Mouse (Mus musculus) CD4-positive helper T cell, adult 2 months (primary cell): ENCODE data around the gene Tbx2.

Source experiments
- DNase-seq: peaks from one replicate; pipeline ENCODE4 v3.0.0-alpha.2; 2012; ENCODE audit warnings: low read depth, missing footprints, low spot score

Tbx2 gene

DNA sequence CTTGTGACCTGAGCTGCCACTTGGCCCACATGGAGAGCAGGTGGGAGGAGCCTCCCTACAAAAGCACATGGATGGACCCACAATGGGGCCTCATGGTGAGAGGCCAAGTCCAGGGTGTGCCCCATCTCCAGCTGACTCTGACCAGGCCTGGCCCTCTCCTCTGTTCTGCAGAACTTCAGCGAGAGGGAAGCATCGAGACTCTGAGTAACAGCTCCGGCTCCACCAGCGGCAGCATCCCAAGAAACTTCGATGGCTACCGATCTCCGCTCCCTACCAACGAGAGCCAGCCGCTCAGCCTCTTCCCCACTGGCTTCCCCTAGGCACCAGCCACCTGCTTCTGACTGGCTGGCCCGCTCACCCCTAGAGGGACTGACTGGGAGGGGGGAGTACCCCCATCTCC, 7.3 kb upstream of the Tbx2 start:
- no peak for DNase-seq

DNA sequence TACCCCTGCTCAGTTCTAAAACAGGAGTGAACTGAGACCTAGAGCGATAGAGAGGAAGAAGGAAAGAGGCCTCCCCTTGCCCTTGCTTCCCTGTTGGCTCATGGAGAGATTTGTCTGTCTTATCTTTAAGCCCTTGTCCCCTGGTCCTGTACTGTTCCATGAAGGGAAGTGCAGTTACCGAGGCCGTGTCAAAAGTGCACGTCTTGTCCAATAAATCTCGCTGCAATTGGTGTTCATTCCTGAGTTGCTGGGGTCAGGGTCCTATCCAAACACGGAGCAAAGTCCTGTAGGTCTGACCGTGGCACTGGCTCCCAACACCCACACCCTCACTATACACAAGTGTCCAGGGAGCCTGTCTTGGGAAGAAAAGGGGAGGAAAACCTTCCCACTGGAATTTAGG, 6.5 kb upstream of the Tbx2 start:
- DNase-seq: no peak

DNA sequence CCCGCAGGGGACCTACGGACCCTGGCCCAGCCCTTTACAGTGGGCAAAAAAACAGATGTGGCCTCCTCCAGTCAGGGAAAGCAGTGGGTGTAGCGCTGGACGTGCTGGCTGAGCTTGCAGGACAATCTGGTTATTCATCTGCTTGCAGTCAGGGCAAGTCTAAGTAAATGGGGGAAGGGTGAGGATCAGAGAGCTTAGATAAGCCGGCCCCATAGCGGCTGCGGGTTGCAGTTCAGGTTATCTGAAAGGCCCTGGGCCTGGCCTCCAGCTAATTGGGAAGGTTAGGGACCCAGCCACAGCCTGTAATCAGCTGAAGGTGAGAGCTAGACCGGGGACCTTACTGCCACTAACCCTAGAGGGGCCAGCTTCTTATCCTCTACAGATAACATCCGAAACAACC, 5.0 kb upstream of the Tbx2 start:
- DNase-seq: no peak

DNA sequence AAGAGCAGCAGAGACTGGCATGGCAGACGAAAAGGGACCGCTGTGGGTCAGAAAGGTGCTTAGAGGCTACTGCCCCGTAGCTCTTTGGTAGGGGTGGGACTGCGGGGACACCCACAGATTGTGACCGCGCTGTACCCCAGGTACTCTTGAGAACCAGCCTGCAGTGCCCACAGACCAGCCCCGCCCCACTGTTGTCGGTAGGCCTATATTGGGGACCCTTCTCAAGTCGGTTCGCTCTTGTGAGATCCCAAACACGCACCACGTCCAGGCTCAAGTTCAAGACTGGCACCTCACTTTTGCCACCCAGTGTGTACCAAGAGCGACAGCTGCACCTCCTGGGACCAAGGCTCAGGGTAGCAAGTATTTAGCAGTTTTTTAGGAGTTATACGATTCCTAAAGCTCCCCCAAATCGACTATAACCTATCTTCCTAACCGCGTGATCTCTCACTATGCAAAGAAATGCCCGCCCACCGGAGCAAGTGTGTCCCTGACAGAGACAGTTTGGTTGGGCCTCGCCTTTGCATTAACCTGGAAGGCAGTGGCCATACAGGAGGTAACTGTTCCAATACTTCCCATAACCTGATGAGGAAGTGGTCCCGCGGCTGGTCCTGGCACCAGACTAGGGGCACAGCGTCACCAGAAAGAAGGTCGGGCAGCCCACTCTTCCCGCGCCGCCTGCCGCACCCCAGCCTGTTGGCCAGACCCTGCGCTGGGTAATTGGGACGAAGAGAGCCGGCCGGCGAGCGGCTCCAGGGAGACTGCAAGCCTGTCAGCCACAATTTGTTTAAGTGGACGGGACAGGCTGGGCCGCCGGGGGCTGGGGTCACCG, 3.4 kb upstream of the Tbx2 start:
- DNase-seq: no peak

DNA sequence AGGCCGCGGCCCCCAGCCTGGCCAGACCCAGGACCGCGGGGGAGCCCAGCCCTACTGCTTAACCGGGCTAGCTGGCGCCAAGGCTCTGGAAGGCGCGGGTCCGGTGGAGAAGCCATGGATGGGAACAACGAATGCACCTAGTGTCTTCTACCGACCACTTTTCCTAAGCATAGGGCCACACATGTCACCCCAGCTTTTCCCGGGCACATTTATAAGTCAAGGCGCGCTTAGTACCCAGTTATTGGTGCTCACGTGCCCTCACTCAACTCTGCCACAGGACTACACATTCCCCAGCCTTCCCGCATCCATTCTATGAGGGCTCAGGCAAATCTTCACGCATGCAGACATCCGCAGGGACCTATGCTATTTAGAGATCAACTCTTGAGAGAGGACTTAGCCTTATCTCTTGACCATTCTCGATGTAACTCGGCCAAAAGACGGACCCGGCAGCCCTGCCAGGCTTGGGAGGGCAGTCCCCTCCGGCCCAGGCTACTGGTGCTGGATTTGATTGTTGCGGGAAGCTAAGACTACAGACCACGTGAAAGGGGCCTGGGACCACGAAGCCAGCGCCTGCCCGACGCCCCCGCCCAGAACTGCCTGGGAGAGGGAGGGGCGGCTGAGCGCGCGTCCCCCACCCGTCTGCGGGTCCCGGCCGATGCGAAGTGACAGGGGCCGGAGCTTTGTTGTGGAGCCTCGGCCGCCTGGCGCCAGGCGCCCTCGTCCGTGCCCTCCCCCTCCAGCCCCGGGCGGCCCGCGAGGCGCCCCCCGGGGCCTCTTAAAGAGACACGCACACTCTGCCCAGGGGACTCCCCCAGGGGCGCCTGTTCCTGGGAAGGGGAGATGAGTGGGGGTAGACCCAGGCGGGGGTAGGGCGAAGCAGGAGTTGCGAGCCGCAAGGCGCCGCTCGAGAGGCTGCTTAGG, 2.6 kb upstream of the Tbx2 start:
- no peak for DNase-seq

DNA sequence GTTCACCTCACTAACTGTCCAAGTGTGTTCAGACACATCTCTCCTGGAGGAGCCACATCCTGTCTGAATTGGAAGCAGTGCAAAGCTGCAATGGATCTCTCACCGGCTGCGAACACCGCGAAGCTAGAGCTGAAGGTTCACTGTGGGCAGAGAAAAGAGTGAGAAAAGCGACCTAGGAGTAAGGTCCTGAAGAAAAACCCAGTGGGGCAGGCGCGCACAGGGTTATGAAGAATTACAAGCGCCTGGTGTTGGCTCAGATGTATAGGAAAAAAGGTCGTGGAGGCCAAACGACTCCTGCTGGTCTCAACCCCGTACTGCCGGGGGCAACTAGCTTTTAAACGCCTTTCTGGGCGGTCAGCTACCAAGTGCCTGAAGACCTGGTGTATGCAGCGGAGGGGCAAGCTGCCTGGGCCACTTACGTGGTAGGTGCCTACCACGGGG, 1.4 kb upstream of the Tbx2 start:
- no peak for DNase-seq

DNA sequence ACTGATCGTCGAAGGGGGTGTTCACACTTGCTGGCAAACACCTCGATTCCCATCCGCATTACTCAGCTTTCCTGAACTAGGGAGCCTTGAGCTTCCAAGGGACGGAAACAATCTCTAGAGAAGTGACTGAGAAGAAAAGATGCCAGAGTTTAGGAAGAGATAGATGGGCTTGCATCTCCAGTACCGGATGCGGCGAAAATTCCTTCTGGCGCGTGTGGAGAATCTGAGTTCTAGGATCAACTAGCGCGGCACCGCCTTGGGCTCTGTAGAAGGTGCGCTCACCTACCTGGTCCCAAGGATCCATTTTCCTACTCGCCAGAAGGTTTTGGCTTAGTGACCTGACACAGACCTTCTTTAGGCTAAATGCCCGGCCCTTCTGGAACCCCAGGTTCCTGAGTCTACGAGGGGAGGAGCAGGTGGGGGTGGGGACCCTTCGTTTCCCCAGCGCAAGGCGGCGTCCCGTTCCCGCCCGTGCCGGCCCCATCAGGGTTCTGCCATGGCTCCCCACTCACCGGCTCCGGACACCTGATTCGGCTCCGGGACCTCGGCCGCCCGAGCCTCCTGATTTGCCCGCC, 608 bp upstream of the Tbx2 start:
- no peak for DNase-seq

DNA sequence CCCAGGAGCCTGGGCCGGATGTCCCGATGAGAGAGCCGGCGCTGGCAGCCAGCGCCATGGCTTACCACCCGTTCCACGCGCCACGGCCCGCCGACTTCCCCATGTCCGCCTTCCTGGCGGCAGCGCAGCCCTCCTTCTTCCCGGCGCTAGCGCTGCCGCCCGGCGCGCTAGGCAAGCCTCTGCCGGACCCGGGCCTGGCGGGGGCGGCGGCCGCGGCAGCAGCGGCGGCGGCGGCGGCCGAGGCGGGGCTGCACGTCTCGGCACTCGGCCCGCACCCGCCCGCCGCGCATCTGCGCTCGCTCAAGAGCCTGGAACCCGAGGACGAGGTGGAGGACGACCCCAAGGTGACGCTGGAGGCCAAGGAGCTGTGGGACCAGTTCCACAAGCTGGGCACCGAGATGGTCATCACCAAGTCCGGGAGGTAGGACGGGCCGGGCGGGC, 750 bp downstream of the Tbx2 start:
- no peak for DNase-seq

DNA sequence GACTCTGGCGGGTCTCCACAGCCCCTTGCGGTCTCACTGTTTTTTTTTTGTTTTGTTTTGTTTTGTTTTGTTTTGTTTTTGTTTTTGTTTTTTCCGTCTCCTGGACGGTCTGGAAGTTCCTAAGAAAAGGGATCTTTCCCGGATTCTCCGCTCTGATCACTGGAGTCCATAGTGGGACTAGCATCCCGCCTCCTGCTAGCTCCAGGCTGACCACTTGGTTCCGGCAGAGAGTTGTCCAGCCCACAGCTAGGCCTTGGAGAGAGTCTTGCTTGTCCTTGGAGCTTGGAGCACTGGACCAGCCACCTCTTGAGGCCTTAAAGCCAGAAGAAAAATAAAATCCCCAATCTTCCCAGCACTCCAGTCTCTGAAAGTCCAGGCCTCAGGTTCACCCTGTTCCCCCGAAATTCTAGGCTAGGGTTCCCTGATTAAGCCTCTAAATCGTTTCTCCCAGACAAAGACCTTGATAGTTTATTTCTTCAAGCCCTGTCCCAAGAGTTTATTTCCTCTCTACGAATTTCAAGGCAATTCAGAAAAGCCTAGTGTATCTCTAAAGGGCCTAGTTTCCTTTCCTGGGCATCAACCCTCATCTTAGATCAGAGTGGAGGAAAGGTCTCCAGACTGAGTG, 1.5 kb downstream of the Tbx2 start:
- DNase-seq: no peak

DNA sequence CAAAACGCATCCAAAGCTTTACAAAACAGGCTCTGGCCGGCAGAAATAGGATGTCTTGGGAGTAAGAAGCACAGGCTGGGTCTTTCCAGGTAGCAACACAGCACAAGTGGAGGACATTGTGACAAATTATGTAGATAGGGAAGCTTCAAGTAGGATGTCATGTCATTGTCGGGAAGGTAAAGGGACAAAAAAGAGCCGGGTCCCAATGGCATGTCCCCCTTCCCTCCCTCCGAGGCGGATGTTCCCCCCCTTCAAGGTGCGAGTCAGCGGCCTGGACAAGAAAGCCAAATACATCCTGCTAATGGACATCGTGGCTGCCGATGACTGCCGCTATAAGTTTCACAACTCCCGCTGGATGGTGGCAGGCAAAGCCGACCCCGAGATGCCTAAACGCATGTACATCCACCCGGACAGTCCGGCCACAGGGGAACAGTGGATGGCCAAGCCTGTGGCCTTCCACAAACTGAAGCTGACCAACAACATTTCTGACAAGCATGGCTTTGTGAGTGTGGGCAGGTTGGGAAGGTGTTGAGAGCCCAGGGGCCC, 2.1 kb downstream of the Tbx2 start:
- no peak for DNase-seq

DNA sequence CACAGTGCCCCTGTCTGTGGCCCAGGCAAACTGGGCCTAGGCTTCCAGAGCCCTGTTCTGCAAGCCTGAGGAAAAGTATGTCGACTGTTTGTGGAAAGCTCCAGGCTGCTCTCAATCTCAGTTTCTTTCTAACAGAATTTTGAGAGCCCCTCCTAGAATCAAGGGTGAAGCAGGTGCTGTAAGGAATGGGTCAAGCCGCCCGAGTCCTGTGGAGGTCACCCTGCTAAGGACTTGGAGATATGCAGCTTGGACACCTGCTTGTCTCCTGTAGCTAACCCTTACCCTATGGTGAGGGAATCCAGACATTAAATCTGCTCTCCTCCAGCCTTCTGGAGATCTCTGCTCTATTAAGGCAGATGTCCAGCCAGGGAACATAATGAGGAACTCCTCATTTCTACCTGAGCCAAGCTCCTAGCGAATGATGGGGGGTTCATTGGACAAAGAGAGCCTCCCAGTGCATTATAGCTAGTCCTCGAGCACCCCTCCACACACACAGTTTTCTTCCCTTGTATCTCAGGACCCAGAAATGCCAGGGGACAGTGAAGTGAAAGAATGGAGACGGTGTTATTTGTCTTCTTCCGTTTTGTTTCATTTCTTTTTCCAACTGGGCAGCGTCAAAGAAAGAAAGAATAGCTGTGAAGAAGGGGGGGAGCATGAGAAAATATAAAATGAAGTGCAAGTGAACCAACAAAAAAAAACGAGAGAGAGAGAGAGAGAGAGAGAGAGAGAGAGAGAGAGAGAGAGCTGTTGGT, 2.8 kb downstream of the Tbx2 start:
- DNase-seq: no peak

DNA sequence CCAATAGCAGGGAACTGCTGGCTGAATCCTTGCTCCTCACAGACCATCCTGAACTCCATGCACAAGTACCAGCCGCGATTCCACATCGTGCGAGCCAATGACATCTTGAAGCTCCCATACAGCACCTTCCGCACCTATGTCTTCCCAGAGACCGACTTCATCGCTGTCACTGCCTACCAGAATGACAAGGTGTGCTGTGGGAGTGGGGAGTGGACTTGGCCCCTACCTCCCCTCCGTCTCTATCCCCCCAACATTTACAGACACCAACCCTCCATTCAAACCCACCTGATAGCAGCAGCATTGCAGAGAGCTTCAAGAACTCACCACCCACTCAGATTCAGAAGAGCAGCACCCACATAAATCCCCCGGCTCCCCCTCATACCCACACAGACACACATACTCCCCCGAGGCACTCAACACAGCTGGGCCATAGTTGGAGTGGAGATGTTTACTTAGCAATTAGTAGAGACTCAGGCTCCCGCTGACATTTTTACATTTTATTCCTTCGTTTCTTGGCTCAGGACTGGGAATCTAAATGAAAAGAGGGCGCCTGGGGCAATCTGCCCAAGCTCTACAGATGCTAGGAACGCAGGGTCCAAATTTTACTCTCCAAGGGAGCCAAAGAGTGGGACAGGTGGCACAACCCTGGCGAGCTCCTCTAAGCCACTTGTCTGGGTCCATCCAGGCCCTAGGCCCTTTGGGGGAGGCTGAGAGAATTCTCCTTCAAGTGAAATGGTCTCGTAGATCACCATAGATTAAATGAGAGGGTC, 3.6 kb downstream of the Tbx2 start:
- DNase-seq: no peak

DNA sequence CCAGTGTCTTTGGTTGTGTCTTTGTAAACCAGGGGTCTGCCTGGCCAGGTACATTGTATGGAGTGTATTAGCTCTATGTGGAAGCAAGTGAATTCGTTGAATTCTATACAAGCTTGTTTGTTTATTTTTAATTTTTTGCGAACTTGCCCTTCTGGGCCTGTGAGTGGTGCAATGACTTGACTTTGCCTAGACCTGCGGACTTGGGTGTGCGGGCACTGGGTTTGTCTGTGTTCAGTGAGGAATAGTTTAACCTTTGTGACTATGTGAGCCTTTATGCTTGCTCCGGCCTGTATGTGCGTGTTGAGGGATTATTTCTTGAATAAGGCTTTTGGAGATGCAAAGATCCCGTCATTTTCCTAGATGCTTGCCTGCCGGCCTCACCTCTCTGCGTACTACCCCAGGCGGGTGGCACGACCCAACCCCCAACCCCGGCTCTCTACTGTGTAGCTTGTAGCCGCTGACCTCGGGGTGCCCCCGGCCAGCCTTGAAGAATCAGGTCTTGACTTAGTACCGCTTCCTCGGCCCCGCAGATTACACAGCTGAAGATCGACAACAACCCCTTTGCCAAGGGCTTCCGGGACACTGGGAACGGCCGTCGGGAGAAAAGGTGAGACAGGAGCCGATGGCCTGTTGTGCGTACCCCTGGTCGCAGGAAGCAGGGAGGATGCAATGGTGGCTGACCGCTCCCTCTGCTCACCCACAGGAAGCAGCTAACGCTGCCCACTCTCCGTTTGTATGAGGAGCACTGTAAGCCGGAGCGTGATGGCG, 4.4 kb downstream of the Tbx2 start:
- no peak for DNase-seq

DNA sequence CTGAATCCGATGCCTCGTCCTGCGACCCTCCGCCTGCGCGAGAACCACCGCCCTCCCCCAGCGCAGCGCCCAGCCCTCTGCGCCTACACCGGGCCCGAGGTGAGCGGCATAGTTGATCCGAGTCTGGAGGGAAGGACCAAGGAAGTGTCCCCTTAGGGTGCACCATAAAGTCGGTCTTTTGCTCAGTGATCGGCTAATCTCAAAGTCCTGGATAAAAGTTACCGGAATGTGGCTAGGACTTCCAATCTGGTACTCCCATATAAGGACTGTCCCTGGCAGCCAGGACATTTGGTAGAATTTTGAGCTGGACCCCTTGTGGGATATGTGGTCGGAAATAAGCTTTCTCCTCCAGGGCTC, 4.9 kb downstream of the Tbx2 start:
- no peak for DNase-seq

DNA sequence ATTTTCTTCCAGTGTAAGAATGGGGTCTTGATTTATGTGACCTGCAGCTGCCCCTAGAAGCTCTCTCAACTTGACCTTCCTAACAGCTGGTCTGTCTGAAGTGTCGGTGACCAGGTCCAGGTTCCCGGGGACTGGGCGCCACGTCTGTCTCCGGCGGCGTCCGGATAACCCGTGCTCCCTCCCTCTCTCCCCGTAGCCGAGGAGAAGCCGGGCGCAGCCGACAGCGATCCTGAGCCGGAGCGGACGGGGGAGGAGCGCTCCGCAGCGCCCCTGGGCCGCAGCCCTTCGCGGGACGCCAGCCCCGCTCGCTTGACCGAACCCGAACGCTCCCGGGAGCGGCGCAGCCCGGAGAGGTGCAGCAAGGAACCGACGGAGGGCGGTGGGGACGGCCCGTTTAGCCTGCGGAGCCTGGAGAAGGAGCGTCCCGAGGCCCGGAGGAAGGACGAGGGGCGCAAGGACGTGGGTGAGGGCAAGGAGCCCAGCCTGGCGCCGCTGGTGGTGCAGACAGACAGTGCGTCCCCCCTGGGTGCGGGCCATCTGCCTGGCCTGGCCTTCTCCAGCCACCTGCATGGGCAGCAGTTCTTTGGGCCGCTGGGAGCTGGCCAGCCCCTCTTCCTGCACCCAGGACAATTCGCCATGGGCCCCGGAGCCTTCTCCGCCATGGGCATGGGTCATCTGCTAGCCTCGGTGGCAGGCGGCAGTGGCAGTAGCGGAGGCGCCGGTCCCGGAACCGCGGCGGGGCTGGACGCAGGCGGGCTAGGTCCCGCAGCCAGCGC, 5.5 kb downstream of the Tbx2 start:
- DNase-seq: no peak

DNA sequence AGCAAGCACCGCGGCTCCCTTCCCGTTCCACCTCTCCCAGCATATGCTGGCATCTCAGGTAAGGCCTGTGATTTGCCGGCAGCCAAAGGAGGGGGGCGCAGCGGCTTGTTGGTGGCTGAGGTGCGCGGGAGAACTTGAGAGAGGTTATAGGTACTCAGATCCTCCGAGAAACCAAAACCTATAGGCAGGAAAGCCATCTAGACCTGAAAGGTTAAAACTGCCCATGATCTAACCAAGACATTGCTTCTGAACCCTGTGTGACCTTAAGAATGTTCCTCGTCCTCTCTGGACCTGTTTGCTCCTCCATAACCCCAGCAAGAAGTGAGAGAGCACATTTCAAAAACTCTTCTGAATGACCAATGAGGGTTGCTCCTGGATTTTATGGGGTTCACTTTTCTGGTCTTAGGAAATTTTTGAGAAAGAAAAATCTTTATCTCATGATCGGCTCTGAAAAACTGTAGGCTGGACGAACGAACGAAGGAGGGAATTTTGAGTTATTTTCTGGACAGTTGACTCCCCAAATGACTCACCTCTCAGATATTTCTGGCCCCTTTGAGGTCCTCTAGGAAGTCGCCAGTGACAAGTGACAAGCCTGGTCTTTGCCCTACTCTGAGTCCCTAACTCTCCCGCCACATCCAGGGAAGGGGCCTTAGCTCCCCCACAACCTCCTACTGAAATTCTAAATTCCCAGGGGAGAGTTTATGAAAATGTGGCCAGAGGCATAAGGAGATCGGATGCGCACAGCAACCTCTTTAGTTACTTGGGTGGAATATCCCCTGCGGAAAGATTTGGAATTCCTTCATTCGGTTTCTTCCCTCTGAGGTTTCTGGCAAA, 6.3 kb downstream of the Tbx2 start:
- DNase-seq: no peak

DNA sequence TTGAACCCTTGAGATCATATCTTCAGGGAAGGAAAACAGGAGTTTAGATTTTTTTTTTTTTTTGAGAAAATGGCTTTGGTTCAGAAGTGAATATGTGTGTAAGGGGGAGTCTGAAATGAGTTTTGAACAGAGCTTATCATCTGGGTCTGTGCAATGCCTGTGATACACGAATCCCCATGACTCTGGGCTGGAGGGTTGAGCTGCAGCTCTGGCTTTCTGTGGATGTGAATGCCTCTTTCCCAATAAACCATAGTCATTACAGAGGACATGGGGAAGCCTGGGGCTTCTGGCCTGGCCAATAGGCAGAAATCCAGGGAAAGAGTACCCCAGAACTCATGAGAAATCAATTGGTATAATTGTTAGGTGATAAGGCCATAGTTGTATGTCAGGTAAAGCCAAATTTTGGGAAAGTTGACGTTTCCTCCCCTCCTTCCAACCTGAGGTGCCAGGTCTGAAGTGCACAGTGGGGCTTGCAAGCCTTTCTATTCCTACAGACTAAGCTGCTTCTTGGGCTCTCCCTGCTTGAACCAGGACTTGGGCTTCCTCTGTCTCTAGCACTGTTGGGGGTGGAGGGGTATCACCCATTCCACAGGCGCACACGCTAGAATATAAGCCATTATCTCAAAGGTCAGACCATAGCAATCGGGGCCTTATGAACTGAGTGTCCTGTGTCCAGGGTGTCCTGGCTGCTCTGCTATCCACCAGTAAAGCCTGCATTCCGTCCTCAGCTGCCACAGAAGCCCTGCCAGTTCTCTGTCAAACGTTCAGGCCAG, 7.1 kb downstream of the Tbx2 start:
- DNase-seq: no peak
